Mouse (Mus musculus) brown adipose tissue, adult 24 weeks (tissue): Measurements from ENCODE around the gene Olfr524. TPM values are rescaled to one million over a fixed set of nuclear protein-coding genes. Genes with fewer than 3 reads are reported as not detected.

Experiments
- H3K27ac ChIP-seq: fragments of 200-500 bp; replicated peaks from 2 replicates; pipeline ENCODE4 v1.5.1; 2012; ENCODE audit warnings: low read depth, mild to moderate bottlenecking, low read length
- H3K4me1 ChIP-seq: fragments of 200-500 bp; 2 replicates; pipeline ENCODE4 v1.6.1; 2012; ENCODE audit warnings: low read length, mixed read lengths; ENCODE audit not compliant: control insufficient read depth, insufficient read depth, insufficient read length
- H3K4me3 ChIP-seq: fragments of 200-500 bp; 2 replicates; pipeline ENCODE4 v1.5.1; 2012; ENCODE audit warnings: low read depth, mild to moderate bottlenecking, low read length, moderate library complexity; ENCODE audit not compliant: insufficient read depth
- polyA plus RNA-seq: library from polyadenylated mRNA; stranded (reverse); fragments of >200 nt; gene quantifications from 2 replicates; pipeline ENCODE4 v1.2.4, GENCODE M21; 2012; ENCODE audit not compliant: missing spikeins, insufficient read depth, insufficient read length

The Olfr524 gene
- polyA plus RNA-seq = not detected in 2 replicates

GRCm38 (mm10) chr7:140205864-140206263, at the start of gene Olfr524:
Gene Olfr524, minus strand, starts transcription at chr7:140205964.
- Histone ChIP-seq H3K4me3 (no peak within 1 kb of the TSS), H3K27ac (no peak within 1 kb of the TSS), H3K4me1 (no peaks in the 10 kb centered on the region)

- no peak overlapping the region for H3K27ac ChIP-seq
- H3K4me3 ChIP-seq = no peak overlapping the region
Measured at GRCm38 (mm10) chr7:140253780-140254299, 48.1 kb upstream of the Olfr524 start.

GRCm38 (mm10) chr7:140247216-140247615, 41.5 kb upstream of the Olfr524 start, which contains the start of gene 5830411N06Rik:
Gene 5830411N06Rik, plus strand, starts transcription at chr7:140247284.
- Histone ChIP-seq H3K4me1 (no peaks in the 10 kb centered on the region), H3K4me3 (no peak within 1 kb of the TSS), H3K27ac (no peak within 1 kb of the TSS)

More at GRCm38 (mm10) chr7:140253780-140254299, 48.1 kb upstream of the Olfr524 start:
- H3K4me1 ChIP-seq = no peaks in the 10 kb centered on the region

- Histone ChIP-seq H3K27ac (no peak overlapping the region), H3K4me3 (no peak overlapping the region), H3K4me1 (no peaks in the 10 kb centered on the region)
Measured at GRCm38 (mm10) chr7:140233696-140234095, 27.9 kb upstream of the Olfr524 start.

GRCm38 (mm10) chr7:140231026-140231425, 25.3 kb upstream of the Olfr524 start:
- H3K4me3 ChIP-seq = no peak overlapping the region
- H3K4me1 ChIP-seq = no peaks in the 10 kb centered on the region
- H3K27ac ChIP-seq = no peak overlapping the region

GRCm38 (mm10) chr7:140228476-140228875, 22.7 kb upstream of the Olfr524 start:
- H3K4me1 ChIP-seq = no peaks in the 10 kb centered on the region
- no peak overlapping the region for H3K4me3 ChIP-seq
- no peak overlapping the region for H3K27ac ChIP-seq

GRCm38 (mm10) chr7:140224209-140224608, 18.4 kb upstream of the Olfr524 start:
- H3K4me1 ChIP-seq = no peaks in the 10 kb centered on the region
- H3K27ac ChIP-seq = no peak overlapping the region
- H3K4me3 ChIP-seq = no peak overlapping the region

GRCm38 (mm10) chr7:140220375-140220774, 14.6 kb upstream of the Olfr524 start:
- Histone ChIP-seq H3K27ac (no peak overlapping the region), H3K4me1 (no peaks in the 10 kb centered on the region), H3K4me3 (no peak overlapping the region)

- Histone ChIP-seq H3K27ac (no peak overlapping the region), H3K4me3 (no peak overlapping the region), H3K4me1 (no peaks in the 10 kb centered on the region)
Measured at GRCm38 (mm10) chr7:140219268-140219667, 13.5 kb upstream of the Olfr524 start.

GRCm38 (mm10) chr7:140217967-140218366, 12.2 kb upstream of the Olfr524 start, which contains the start of gene Cd163l1:
Gene Cd163l1, plus strand, starts transcription at chr7:140218267.
- Histone ChIP-seq H3K4me1 (no peaks in the 10 kb centered on the region), H3K27ac (no peak within 1 kb of the TSS), H3K4me3 (no peak within 1 kb of the TSS)

GRCm38 (mm10) chr7:140213841-140214240, 8.1 kb upstream of the Olfr524 start:
- Histone ChIP-seq H3K4me3 (no peak overlapping the region), H3K4me1 (no peaks in the 10 kb centered on the region), H3K27ac (no peak overlapping the region)

- Histone ChIP-seq H3K27ac (no peak overlapping the region), H3K4me3 (no peak overlapping the region), H3K4me1 (no peaks in the 10 kb centered on the region)
Measured at GRCm38 (mm10) chr7:140208677-140209076, 2.9 kb upstream of the Olfr524 start.

- Histone ChIP-seq H3K4me1 (no peaks in the 10 kb centered on the region), H3K27ac (no peak overlapping the region), H3K4me3 (no peak overlapping the region)
Measured at GRCm38 (mm10) chr7:140208153-140208552, 2.4 kb upstream of the Olfr524 start.

GRCm38 (mm10) chr7:140206904-140207303, 1.1 kb upstream of the Olfr524 start:
- no peak overlapping the region for H3K4me3 ChIP-seq
- H3K4me1 ChIP-seq = no peaks in the 10 kb centered on the region
- no peak overlapping the region for H3K27ac ChIP-seq

- Histone ChIP-seq H3K4me3 (no peak overlapping the region), H3K27ac (no peak overlapping the region), H3K4me1 (no peaks in the 10 kb centered on the region)
Measured at GRCm38 (mm10) chr7:140201090-140201489, 4.7 kb downstream of the Olfr524 start.

- Histone ChIP-seq H3K4me1 (no peaks in the 10 kb centered on the region), H3K4me3 (no peak overlapping the region)
Measured at GRCm38 (mm10) chr7:140196002-140196401, 9.8 kb downstream of the Olfr524 start.

More at GRCm38 (mm10) chr7:140196002-140196401, 9.8 kb downstream of the Olfr524 start:
- H3K27ac ChIP-seq = no peak overlapping the region
